Mouse (Mus musculus): ENCODE results near the gene Masp2.
A peak's percentile ranks its signal among the peaks of the same experiment; 100 is the strongest.

Gene Masp2

DNA sequence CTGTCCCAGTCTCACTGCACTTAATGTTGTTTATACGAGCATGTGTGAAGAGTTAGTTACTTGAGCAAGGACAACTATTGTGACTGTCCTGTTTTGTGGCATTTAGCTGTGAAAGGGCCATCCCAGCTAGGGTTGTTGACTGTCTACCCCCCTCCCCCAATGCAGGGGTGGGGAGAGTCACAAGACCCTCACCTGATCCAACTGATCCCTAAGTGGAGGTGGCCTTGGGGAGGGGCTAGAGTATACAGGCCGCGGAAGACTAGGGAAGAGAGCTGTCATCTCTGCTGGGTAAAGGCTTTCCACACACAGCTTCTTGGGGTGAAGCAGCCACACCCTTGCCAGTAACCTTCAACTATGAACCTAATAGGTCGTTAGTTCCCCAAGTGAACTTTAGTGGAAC lies 2.0 kb upstream of the Masp2 start:
- DNase-seq (ENCODE audit: low spot score), result no peak

DNA sequence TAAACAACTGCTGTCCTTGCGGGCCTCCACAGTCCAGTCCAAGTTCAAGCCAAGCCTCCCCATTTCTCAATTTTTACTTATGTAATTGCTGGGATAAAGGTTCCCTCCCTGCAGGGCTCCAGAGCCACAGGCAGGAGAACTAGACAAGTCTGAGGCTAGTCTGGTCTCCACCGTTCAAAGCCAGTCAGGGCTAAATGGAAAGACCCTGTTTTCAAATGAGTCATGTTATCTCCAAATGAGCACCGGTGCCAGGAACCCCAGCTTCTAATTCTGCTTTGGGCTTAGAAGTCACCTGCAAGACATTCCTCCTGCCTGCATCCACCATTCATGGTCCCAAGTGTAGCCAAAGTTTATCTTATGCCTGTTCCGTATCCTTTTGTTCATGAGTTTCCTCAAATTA lies 483 bp upstream of the Masp2 start:
- no peak for DNase-seq (ENCODE audit: low spot score)

DNA sequence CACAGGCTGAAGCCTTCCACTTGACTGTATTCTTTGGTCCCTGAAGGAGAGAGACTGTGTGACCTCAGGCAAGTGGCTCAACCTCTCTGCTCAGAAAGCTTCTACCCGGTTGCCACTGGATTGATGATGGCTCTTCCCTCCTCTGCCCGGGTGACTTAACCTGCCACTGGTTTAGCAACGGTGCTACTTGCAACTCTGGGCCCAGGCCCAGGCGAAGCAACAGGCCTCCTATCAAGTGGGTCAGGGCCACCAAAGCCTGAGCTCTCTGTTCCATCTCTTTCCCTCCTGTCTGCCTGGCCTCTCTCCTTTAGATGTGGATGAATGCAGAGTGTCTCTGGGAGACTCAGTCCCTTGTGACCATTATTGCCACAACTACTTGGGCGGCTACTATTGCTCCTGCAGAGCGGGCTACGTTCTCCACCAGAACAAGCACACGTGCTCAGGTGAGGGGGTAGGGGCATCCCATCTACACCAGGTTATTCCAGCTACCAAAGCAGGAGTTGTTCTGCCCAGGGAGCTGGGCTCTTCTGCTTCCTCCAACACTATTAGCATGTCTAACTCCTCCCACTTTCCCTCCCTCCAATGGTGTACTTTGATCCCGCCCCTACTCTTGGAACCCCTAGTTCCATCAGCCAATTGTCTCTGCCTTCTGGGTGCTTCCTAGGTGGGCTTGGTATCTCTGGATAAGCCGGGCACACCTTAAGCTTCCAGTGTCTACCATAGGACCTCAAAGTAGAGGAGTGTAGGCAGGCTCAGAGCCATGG lies 1.2 kb downstream of the Masp2 start:
- no peak for DNase-seq (ENCODE audit: low spot score)

DNA sequence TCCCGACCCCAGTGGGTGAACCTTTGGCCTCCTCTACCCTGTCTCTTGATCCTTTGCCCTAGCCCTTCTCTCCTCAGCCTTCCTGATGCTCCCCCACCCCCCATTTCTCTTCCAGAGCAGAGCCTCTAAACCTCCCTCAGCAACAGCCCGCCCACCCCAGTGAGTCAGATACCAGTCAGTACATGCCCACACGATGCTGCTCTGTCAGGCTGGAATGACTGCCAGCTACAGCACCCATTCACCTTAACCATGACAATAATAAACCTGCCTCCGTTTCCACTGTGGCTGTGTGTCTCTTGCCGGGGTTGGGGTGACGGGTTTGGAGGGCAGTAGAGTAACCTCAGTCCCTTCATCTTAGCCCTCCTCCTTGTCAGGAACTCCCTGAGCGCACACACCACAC lies 1.8 kb downstream of the Masp2 start:
- DNase-seq (ENCODE audit: low spot score), result no peak

DNA sequence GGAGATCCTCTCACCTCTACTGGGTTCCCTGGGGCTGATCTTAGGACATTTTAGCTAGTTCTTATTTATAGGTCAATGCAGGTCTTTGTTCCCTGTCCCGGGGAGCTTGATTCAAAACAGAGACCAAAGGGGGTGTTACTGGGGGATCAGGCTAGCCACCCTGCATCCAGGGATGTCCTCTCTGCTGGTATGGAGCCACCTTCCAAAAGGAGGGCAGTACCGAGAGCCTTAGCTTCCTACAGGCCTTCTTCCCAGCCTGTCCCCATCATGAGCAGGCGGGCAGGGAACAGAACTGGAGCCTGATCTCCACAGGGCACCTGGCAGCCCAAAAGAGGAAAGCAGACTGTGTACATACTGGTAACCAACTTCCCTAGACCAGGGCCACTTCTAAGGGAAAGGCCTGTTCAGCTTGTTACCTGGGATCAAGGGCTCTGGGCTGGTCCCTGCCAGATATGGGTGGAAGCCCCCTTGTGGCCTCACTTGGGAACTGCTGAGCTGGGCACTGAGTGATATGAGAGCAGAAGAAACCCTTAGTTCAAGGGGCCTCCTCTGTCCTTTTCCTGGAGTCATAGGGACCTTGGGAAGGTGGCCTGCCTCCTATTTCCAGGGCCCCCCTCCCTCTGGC lies 2.3 kb downstream of the Masp2 start:
- peak; percentile 77 for DNase-seq (ENCODE audit: low spot score)

DNA sequence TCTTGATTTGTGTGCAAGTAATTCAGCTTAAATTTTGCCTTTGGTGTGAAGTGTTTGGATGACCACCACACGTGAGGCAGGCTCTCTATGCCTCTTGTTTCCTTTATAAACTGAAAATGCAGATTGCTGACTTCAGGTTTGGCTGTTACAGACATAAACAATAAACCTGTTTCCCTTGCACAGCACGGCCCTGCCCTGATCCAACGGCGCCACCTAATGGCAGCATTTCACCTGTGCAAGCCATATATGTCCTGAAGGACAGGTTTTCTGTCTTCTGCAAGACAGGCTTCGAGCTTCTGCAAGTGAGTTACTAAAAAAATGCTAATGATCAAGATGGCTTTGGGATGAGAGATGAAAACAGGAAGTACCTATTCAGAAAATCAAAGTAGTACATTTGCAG lies 5.4 kb downstream of the Masp2 start:
- peak; percentile 90 for DNase-seq (ENCODE audit: low spot score)

DNA sequence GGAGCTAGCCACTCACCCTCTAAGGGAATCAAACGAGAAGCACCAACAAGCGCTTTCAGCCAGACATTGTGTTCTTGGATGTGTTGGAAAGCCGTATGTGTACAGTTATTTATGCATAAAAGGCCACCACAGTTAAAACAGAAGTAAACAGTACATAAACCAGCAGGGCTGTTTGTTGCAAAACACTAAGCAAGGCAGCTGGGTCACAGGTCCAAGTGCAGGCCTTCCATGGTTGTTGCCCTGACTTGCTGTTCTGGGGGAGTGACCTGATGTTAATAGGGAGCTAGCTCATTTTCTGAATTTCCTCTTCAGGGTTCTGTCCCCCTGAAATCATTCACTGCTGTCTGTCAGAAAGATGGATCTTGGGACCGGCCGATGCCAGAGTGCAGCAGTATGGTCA lies 7.5 kb downstream of the Masp2 start:
- DNase-seq (ENCODE audit: low spot score), result no peak

DNA sequence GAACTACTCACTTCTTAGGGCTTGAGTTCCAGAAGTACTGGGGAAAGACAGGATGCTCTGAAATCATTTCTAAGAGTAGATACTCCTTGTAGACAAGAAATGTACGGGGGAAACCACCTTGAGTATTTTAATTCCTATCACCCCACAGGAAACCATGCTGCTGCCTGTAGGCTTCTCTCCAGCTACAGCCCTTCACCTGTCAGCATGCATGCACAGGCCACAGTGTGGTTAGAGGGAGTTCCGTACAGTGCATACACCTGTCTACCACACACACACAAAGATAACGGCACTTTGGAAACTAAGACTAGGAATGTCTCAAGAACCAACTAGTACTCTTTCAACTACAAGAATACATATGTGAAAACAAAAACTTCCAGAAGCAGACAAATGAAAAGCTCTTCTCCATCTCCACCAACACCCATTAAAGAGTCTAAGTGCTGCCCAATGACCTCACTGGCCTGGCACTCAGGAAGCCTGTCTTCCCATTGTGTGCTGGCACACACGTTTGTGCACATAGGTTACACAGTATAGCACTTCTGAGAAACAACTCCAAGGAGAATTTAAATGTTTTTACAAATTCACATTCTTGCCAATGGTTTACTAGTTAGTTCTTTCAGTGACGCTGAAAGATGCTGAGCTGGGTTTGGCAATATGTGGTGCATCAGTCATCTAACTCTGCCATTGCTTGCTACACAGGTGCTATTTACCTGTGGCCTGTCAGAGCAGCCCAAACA lies 8.4 kb downstream of the Masp2 start:
- no peak for DNase-seq (ENCODE audit: low spot score)

DNA sequence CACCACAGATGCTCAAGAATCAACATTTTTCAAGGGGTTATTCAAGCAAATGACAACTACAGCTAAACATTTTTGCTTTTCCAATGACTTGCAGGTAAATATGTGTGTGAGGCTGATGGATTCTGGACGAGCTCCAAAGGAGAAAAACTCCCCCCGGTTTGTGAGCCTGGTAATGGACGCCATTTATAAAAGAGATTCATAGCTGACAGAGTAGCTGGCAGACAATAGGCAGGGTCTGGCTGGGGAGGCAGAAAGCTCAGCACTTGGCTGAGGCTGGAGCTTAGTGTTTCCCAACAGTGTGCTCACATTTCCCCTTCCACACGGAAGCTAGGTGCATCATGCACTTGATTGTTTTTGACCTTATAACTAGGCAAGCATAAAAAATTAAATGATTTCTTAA lies 10.2 kb downstream of the Masp2 start:
- DNase-seq (ENCODE audit: low spot score), result no peak

DNA sequence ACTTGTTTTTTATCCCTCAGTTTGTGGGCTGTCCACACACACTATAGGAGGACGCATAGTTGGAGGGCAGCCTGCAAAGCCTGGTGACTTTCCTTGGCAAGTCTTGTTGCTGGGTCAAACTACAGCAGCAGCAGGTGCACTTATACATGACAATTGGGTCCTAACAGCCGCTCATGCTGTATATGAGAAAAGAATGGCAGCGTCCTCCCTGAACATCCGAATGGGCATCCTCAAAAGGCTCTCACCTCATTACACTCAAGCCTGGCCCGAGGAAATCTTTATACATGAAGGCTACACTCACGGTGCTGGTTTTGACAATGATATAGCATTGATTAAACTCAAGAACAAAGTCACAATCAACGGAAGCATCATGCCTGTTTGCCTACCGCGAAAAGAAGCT lies 11.4 kb downstream of the Masp2 start:
- DNase-seq (ENCODE audit: low spot score), result no peak

DNA sequence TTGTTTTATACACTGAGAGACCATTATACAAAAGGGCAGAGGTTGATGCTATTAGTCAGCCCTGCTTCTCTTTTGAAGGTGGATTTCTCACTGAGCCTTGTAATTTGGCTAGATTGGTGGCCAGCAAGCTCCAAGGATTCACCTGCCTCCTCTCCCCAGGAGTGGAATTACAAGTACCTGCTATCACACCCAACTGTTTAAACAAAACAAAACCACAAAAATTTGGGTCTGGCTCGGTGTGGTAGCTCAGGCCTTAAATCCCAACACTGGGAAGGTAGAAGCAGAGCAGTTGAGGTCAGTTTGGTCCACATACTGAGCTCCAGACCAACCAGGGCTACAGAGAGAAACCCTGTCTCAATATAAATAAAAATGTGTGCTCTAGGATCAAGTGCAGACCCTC lies 17.5 kb downstream of the Masp2 start:
- no peak for DNase-seq (ENCODE audit: low spot score)

DNA sequence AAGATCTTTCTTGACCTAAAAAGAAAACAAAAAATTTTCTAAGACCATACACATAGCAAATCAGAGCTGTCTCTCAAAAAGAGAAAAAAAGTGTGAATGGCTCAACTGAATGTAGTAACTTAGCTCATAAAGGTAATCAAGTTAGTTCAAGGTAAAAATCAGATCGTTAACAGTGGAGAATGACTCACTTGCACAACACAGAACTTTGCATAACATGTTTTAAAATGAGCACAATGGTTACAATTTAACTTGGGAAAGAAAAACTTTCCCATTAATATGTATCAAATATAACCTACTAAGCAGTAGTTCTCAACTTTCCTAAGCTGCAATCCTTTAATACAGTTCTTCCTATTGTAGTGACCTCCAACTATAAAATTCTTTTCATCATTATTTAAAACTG lies 18.4 kb downstream of the Masp2 start:
- DNase-seq (ENCODE audit: low spot score), result no peak

DNA sequence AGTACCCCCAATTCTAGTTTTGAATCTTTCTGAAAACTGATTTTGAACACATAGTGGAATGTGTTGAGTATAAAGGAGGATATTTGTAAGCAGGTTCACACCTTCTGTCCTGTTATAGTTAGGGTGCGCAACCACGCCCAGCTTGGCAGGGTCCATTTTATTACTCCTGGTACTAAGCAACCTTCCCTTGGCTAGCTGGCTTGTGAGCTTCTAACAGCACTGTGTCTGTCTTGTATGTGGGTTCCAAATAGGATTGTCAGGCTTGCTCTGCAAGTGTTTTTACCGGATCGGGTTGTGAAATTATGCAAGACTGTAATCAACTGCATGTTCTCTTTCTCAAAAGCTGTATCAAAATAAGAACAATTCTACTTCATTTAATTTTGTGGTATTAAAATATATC lies 20.1 kb downstream of the Masp2 start:
- no peak for DNase-seq (ENCODE audit: low spot score)

DNA sequence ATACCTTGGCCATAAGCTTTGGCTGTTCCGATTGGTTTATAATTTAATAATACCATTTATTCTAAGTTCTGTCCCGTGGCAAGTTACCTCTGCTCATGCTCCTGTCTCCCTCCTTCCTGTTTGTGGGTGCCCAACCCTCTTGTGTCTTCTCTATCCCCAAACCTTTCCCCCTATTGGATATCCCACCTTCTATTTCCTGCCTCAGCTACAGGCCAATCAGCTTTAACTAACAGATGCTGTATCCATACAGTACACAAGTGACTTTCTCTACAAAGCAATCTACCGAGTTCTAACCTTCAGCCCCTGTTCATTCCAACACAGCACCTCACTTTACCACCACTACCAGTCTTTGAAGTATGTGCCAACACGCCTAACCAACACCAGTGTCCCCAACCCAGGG lies 21.3 kb downstream of the Masp2 start:
- no peak for DNase-seq (ENCODE audit: low spot score)

DNA sequence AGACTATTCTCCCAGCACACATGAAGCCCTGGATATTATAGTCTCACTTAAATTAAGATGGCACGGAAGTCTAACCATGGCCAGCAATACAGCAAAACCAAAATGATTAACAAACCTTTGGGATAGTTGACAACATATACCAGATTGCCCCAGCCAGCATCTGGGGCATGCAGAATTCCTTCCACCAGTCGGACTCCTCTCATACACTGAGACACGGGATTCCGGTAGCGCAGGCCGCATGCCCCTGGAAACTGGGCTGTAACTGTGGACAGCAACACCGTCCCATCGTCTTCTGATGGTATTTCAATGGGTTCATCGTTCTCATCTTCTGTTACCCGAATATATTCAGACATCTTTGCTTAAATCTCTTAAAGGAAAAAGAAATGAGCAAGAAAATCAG lies 22.7 kb downstream of the Masp2 start:
- DNase-seq (ENCODE audit: low spot score), result no peak

DNA sequence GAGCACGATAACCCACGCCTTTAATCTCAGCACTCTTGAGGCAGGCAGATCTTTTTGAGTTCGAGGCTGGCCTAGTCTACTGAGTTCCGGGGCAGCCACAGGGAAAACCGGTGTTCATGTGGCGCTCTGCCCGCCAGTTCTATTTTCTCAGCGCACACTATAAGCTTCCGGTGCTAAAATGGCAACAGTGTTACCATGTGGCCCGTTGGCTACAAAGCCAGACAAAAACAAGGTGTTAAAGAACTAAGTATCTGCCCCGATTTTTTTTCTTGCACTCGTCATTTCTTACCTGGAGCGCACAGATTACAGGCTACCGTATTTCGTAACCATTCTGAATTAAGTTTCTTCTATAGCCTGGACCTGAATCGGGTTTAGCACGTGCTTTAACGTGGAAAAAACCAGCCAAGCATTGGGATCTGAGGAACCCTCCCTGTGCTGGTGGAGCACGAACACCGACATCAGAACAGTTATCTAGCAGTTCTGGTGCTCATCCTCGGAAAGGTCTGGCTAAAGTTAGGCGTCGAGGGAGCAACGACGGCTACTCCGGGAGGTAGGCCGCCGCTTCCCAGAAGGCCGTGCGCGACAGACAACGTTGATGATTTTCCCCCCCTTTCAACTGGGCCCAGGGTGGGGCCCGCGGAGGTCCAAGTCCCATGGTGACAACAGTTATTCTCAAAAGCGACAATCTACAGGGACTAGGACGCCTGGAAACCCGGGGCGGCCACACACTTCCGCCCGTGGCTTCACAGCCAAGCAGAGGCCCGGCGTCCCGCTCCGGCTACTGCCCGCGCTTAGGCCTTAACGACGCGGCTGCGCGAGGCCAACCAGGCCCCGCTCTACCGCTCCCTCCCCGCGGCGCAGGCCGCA lies 23.6 kb downstream of the Masp2 start:
- DNase-seq (ENCODE audit: low spot score), result peak; percentile 69

DNA sequence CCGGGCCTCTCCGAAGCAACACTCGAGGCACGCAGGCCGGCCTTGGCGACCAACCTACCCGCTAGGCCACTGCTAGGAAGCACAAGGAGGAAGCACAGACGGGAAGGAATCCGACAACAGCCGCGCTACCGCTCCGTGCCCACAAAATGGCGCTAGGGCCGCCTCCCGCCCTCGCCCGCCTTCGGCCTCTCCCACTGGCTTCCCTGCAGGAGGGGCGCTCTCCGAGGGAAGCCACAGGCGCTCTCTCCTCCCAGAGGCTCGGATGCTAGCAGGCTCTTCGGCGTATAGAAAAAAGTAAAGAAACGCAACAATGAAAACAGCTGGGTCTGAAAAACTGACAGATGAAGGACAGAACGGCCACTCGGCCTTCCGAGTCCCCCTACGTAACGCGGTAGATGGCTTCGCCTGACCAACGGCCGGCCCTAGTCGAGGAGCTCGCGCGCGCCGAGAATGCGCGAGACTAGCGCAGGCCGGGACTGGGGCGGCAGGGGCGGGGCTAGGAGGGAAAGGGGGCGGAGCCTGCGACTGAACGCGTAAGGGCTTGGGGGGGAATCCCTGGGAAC lies 24.4 kb downstream of the Masp2 start, which contains the start of gene Tardbp:
Gene Tardbp (minus strand): TSS at position 397 of the 563 bp plus-strand sequence.
- DNase-seq (ENCODE audit: low spot score), result peak; percentile 99

DNA sequence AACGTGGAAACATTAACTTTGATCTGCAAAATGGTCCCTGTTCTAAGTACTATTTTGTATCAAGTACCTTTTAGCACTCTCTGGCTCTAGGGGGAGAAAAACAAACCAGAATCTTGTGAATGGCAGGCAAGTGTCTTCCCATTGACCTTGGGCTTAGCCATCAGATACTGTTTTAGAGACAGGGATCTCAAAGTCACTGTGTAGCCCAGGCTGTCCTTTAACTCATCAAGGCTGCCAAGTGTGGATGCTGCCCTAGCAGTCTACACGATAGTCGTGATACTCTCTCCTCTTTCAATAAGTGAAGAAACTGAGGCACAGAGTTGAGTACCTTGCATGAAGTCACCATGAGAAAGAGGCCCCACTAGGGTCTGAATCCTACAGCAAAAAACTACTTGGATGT lies 24.9 kb downstream of the Masp2 start:
- DNase-seq (ENCODE audit: low spot score), result no peak

DNA sequence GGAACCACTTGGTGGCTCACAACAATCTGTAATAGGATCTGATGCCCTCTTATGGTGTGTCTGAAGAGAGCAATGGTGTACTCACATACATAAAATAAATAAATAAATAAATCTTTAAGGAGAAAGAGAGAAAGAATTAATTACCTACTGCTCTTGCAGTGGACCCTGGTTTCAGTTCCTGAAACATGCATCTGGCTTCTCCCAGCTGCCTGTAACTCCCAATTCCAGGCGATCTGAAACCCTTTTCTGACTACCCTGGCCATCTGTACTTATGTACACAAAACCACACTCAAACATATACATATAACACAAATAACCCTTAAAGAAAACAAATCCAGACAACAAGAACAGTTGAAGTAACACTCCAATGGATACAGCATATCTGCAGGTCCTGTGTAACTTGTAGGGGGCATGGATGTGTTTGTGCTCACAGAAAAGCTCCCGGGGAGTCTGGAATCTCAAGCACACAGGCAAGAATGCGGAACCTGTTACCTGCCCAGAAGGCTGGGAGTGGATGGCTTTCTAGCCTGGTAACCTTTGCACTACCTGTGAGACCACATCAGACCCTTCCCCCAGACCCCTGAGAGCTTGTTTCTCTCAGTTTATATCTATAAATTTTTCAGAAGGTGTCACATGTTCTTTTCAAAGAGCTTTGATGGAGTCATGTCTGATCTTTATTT lies 29.8 kb downstream of the Masp2 start:
- DNase-seq (ENCODE audit: low spot score), result no peak

DNA sequence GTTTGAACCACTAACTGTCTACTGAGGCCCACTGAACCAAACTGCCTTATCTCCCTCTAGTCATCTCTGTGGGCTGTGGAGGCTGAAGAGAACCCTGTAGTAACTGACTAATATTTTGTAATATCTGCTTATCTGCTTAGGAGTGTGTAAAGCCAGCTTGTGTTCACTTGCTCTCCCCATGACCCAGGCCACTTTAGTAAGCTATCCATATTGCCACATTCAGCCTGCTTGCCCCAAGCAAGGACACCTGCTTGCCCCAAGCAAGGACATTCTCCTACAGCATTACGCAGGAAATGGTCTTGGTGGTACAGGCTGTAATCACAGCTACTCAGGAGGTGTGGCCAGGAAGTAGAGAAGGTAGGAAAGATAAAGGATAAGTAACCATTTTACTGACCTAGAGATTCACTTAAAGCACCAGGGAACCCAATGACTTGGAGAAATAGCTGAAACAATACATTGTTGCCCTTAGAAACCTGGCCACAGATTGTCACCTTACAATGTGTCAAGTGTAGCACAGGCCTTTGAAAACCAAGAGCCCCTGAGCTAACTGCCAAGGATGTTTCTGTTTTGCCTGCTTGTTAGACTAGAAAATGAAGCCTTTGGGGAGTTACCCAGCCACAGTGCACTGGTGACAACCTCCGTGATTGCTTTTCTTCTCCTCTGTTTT lies 31.2 kb downstream of the Masp2 start:
- no peak for DNase-seq (ENCODE audit: low spot score)

DNA sequence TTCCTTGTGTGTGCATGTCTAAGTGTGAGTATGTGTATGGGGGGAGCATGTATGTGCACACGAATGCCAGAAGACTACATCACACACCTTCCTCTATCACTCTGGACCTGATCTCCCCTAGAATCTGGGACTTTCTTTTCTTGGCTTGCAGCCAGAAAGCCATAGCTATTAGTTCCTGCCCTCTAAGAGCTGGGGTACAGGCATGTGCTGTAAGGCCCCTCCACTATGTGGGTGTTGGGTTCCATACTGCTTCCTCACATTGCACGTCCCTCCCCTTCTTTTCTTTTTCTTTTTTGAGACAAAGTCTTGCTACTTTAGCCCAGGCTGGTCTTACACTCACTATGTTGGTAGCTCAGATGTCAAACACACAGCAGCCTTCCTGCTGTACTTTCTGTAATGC lies 33.0 kb downstream of the Masp2 start:
- no peak for DNase-seq (ENCODE audit: low spot score)
